Mouse (Mus musculus): ENCODE measurements around the gene Vps53. TPM values are rescaled to one million over a fixed set of nuclear protein-coding genes. Genes with fewer than 3 reads are reported as not detected.
"Not testable (repeated sequence)": the region's sequence is repeated elsewhere in the genome, so short reads cannot be mapped to it uniquely, and the experiment has no call there.

The Vps53 gene
- polyA plus RNA-seq, 1 experiment from 2014 or later: 63.8 TPM

GRCm38 (mm10) chr11:76015251-76015650 is 164.2 kb downstream of the Vps53 start:
- H3K27me3 ChIP-seq (replicated peaks; ENCODE audit: control insufficient read depth, insufficient read depth, low read length): no peaks in the 10 kb centered on the region
- DNase-seq (ENCODE audit: low spot score) (no peak), ATAC-seq (no peak)
- H3K36me3 ChIP-seq (ENCODE audit: control insufficient read depth, insufficient read depth, low read length): no peaks in the 10 kb centered on the region
- WGBS: 90% methylated on average over 6 of the region's 6 CpGs
- no peak overlapping the region for H3K27ac ChIP-seq (ENCODE audit: low read depth, low read length)
- H3K9ac ChIP-seq (ENCODE audit: low read length): no peak overlapping the region
- no peak overlapping the region for H3K4me3 ChIP-seq (ENCODE audit: low read depth, low read length)
- H3K4me2 ChIP-seq (ENCODE audit: low read length): no peak overlapping the region
- H3K4me1 ChIP-seq (ENCODE audit: control insufficient read depth, insufficient read depth, low read length): no peaks in the 10 kb centered on the region
- H3K9me3 ChIP-seq (replicated peaks; ENCODE audit: control insufficient read depth, low read length): no peaks in the 10 kb centered on the region

- DNase-seq (ENCODE audit: low spot score) (no peak), ATAC-seq (no peak)
- Histone ChIP-seq H3K27ac (ENCODE audit: low read depth, low read length) (no peak overlapping the region), H3K4me1 (ENCODE audit: control insufficient read depth, insufficient read depth, low read length) (no peaks in the 10 kb centered on the region), H3K4me2 (ENCODE audit: low read length) (no peak overlapping the region), H3K4me3 (ENCODE audit: low read depth, low read length) (no peak overlapping the region), H3K27me3 (replicated peaks; ENCODE audit: control insufficient read depth, insufficient read depth, low read length) (no peaks in the 10 kb centered on the region), H3K9me3 (replicated peaks; ENCODE audit: control insufficient read depth, low read length) (no peaks in the 10 kb centered on the region), H3K9ac (ENCODE audit: low read length) (no peak overlapping the region), H3K36me3 (ENCODE audit: control insufficient read depth, insufficient read depth, low read length) (no peaks in the 10 kb centered on the region)
- 89% methylated on average over 9 of the region's 9 CpGs for WGBS
Observed at GRCm38 (mm10) chr11:76010838-76011624, 168.4 kb downstream of the Vps53 start.

- no peak for DNase-seq (ENCODE audit: low spot score)
Observed at GRCm38 (mm10) chr11:76009101-76009500, 170.3 kb downstream of the Vps53 start.

GRCm38 (mm10) chr11:76008162-76008561 is 171.3 kb downstream of the Vps53 start:
- Histone ChIP-seq H3K4me2 (ENCODE audit: low read length) (no peak overlapping the region), H3K27me3 (replicated peaks; ENCODE audit: control insufficient read depth, insufficient read depth, low read length) (no peaks in the 10 kb centered on the region), H3K36me3 (ENCODE audit: control insufficient read depth, insufficient read depth, low read length) (no peaks in the 10 kb centered on the region), H3K4me3 (ENCODE audit: low read depth, low read length) (no peak overlapping the region), H3K9me3 (replicated peaks; ENCODE audit: control insufficient read depth, low read length) (no peaks in the 10 kb centered on the region), H3K9ac (ENCODE audit: low read length) (no peak overlapping the region), H3K4me1 (ENCODE audit: control insufficient read depth, insufficient read depth, low read length) (no peaks in the 10 kb centered on the region), H3K27ac (ENCODE audit: low read depth, low read length) (no peak overlapping the region)
- DNase-seq (ENCODE audit: low spot score): no peak
- WGBS: 89% methylated on average over 2 of the region's 2 CpGs
- no peak for ATAC-seq

More at GRCm38 (mm10) chr11:76009101-76009500, 170.3 kb downstream of the Vps53 start:
- no peaks in the 10 kb centered on the region for H3K36me3 ChIP-seq (ENCODE audit: control insufficient read depth, insufficient read depth, low read length)
- no peaks in the 10 kb centered on the region for H3K27me3 ChIP-seq (replicated peaks; ENCODE audit: control insufficient read depth, insufficient read depth, low read length)
- no peaks in the 10 kb centered on the region for H3K9me3 ChIP-seq (replicated peaks; ENCODE audit: control insufficient read depth, low read length)
- no peaks in the 10 kb centered on the region for H3K4me1 ChIP-seq (ENCODE audit: control insufficient read depth, insufficient read depth, low read length)
- H3K27ac ChIP-seq (ENCODE audit: low read depth, low read length): no peak overlapping the region
- WGBS: 91% methylated on average over 6 of the region's 6 CpGs
- H3K4me3 ChIP-seq (ENCODE audit: low read depth, low read length): no peak overlapping the region
- H3K9ac ChIP-seq (ENCODE audit: low read length): no peak overlapping the region
- no peak for ATAC-seq
- H3K4me2 ChIP-seq (ENCODE audit: low read length): no peak overlapping the region

DNA sequence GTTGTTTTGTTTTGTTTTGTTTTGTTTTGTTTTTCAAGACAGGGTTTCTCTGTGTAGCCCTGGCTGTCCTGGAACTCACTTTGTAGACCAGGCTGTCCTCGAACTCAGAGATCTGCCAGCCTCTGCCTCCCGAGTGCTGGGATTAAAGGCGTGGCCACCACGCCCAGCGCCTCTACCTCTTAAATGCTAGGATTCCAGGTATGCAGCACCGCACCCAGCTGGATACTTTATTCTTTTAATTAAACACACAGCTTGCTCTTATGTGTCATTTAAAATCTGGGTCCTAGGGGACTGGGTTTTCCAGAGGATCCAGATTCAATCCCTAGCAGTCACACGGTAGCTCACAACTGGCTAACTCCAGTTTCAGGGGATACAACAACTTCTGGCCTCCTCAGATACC is 175.2 kb downstream of the Vps53 start:
- H3K36me3 ChIP-seq (ENCODE audit: control insufficient read depth, insufficient read depth, low read length); H3K4me2 ChIP-seq (ENCODE audit: low read length); H3K27ac ChIP-seq (ENCODE audit: low read depth, low read length); DNase-seq (ENCODE audit: low spot score); H3K4me3 ChIP-seq (ENCODE audit: low read depth, low read length); ATAC-seq; H3K4me1 ChIP-seq (ENCODE audit: control insufficient read depth, insufficient read depth, low read length); H3K9me3 ChIP-seq (replicated peaks; ENCODE audit: control insufficient read depth, low read length); H3K27me3 ChIP-seq (replicated peaks; ENCODE audit: control insufficient read depth, insufficient read depth, low read length); H3K9ac ChIP-seq (ENCODE audit: low read length): not testable (repeated sequence)
- WGBS: 94% methylated on average over 7 of the region's 7 CpGs

- Histone ChIP-seq H3K4me1 (ENCODE audit: control insufficient read depth, insufficient read depth, low read length) (peaks cover 2% of the 10 kb centered on the region; the same call in 1 of the 2 replicates), H3K4me3 (ENCODE audit: low read depth, low read length) (no peak overlapping the region), H3K27ac (ENCODE audit: low read depth, low read length) (no peak overlapping the region), H3K9ac (ENCODE audit: low read length) (no peak overlapping the region), H3K27me3 (replicated peaks; ENCODE audit: control insufficient read depth, insufficient read depth, low read length) (no peaks in the 10 kb centered on the region), H3K36me3 (ENCODE audit: control insufficient read depth, insufficient read depth, low read length) (no peaks in the 10 kb centered on the region), H3K9me3 (replicated peaks; ENCODE audit: control insufficient read depth, low read length) (no peaks in the 10 kb centered on the region), H3K4me2 (ENCODE audit: low read length) (no peak overlapping the region)
- DNase-seq (ENCODE audit: low spot score) (no peak), ATAC-seq (no peak)
- WGBS: 56% methylated on average over 3 of the region's 3 CpGs
Observed at GRCm38 (mm10) chr11:76001237-76001878, 178.1 kb downstream of the Vps53 start.

DNA sequence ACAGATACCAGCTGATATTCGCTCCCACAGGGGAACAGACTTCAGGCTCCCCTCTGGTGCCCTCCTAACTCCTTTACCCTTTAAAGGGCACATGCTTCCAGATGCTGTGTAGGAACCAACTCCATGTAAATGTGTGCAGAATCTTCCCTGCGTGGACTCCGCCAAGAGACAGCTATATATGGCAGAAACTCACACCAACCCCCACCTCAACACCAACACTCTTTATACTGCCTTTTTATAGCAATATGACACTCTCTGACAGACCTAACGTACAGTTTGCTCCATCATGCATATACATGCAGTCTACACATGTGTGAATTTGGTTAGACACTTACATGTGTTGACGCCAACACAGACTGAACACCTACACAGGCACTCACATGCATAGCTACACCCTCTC is 178.7 kb downstream of the Vps53 start:
- Histone ChIP-seq H3K27me3 (replicated peaks; ENCODE audit: control insufficient read depth, insufficient read depth, low read length) (no peaks in the 10 kb centered on the region), H3K9ac (ENCODE audit: low read length) (no peak overlapping the region), H3K9me3 (replicated peaks; ENCODE audit: control insufficient read depth, low read length) (no peaks in the 10 kb centered on the region), H3K4me3 (ENCODE audit: low read depth, low read length) (no peak overlapping the region), H3K36me3 (ENCODE audit: control insufficient read depth, insufficient read depth, low read length) (no peaks in the 10 kb centered on the region), H3K27ac (ENCODE audit: low read depth, low read length) (no peak overlapping the region), H3K4me2 (ENCODE audit: low read length) (no peak overlapping the region), H3K4me1 (ENCODE audit: control insufficient read depth, insufficient read depth, low read length) (peaks cover 2% of the 10 kb centered on the region; the same call in 1 of the 2 replicates)
- no peak for DNase-seq (ENCODE audit: low spot score)
- WGBS: 85% methylated on average over 5 of the region's 5 CpGs
- no peak for ATAC-seq

- Histone ChIP-seq H3K27me3 (replicated peaks; ENCODE audit: control insufficient read depth, insufficient read depth, low read length) (no peaks in the 10 kb centered on the region), H3K4me3 (ENCODE audit: low read depth, low read length) (peak within 1 kb of the TSS; percentile 48), H3K36me3 (ENCODE audit: control insufficient read depth, insufficient read depth, low read length) (no peaks in the 10 kb centered on the region), H3K4me2 (ENCODE audit: low read length) (peak within 1 kb of the TSS; percentile 75), H3K9me3 (replicated peaks; ENCODE audit: control insufficient read depth, low read length) (no peaks in the 10 kb centered on the region), H3K4me1 (ENCODE audit: control insufficient read depth, insufficient read depth, low read length) (peaks cover 2% of the 10 kb centered on the region; the same call in 1 of the 2 replicates), H3K9ac (ENCODE audit: low read length) (peak within 1 kb of the TSS; percentile 59), H3K27ac (ENCODE audit: low read depth, low read length) (no peak within 1 kb of the TSS)
- peak; percentile 90 for DNase-seq (ENCODE audit: low spot score)
- peak; percentile 82 for ATAC-seq
- 12% methylated on average over 36 of the region's 36 CpGs for WGBS
Observed at GRCm38 (mm10) chr11:75999440-76000155, 179.8 kb downstream of the Vps53 start, which contains the start of gene 1700016K19Rik. TSS of gene 1700016K19Rik (plus strand) at chr11:75999912.

Data from forebrain, embryonic 14.5 days (tissue).